Mouse (Mus musculus): ENCODE data around the gene Coq10a. TPM values are rescaled to one million over a fixed set of nuclear protein-coding genes. Genes with fewer than 3 reads are reported as not detected.

Coq10a gene
- total RNA-seq, 1 experiment from 2014 or later = 23.6 TPM

- ATAC-seq (ENCODE audit: extremely low read depth, insufficient number of reproducible peaks, low FRiP score, poor library complexity, severe bottlenecking) = peak; percentile 72
Measured at GRCm38 (mm10) chr10:128322141-128323108, 46.4 kb downstream of the Coq10a start, which contains the start of gene Cnpy2. Cnpy2 (plus strand) TSS chr10:128322459.

- no peak for ATAC-seq (ENCODE audit: extremely low read depth, insufficient number of reproducible peaks, low FRiP score, poor library complexity, severe bottlenecking)
Measured at GRCm38 (mm10) chr10:128321641-128322040, 47.2 kb downstream of the Coq10a start.

DNA sequence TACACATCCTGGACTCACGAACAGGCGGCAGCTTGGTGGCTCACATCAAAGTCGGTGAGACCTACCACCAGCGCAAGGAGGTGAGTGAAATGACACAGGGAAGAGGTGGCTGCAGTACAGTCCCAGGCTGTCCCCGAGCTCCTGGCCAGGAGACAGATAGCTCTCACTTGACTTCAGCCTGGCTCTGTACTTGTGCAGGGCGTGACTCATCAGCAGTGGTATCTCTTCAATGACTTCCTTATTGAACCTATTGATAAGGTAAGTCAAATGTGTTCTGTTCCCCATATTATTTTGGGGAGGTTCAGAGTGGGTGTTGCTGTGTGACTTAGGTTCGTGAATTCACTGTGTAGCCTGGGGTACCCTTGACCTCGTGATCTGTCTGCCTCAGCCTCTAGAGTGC lies 53.2 kb downstream of the Coq10a start:
- ATAC-seq (ENCODE audit: extremely low read depth, insufficient number of reproducible peaks, low FRiP score, poor library complexity, severe bottlenecking) = no peak

Other genes starting within 250 kb of the Coq10a start
- 8.3 and 12.5 TPM in 2 replicates for gene Rbms2, start 188.7 kb downstream of the Coq10a start, total RNA-seq (2017)
- gene Gls2, start 174.5 kb downstream of the Coq10a start, total RNA-seq (2017) = not detected in 2 replicates
- gene Spryd4, start 157.2 kb downstream of the Coq10a start, total RNA-seq (2017) = 4.4 TPM in 2 replicates
- gene Mip, start 143.2 kb downstream of the Coq10a start, total RNA-seq (2017) = 0.49 TPM in 1 of 2 replicates, not detected in the other
- gene Timeless, start 136.9 kb downstream of the Coq10a start, total RNA-seq (2017) = 13.6 and 17.5 TPM in 2 replicates
- gene Apon, start 114.9 kb downstream of the Coq10a start, total RNA-seq (2017) = 0.23 TPM in 1 of 2 replicates, not detected in the other
- gene Apof, start 100.3 kb downstream of the Coq10a start, total RNA-seq (2017) = 2.2 TPM in 1 of 2 replicates, not detected in the other
- 65.7 and 74.1 TPM in 2 replicates for gene Stat2, start 98.4 kb downstream of the Coq10a start, total RNA-seq (2017)
- not detected in 2 replicates for gene Il23a, start 70.2 kb downstream of the Coq10a start, total RNA-seq (2017)
- 30.0 and 31.3 TPM in 2 replicates for gene Pan2, start 65.7 kb downstream of the Coq10a start, total RNA-seq (2017)
- 23.6 and 30.7 TPM in 2 replicates for gene Cnpy2, start 46.5 kb downstream of the Coq10a start, total RNA-seq (2017)
- 82.9 and 84.7 TPM in 2 replicates for gene Cs, start 31.3 kb downstream of the Coq10a start, total RNA-seq (2017)
- gene Ankrd52, start 8.1 kb upstream of the Coq10a start, total RNA-seq (2017) = 16.0 and 16.8 TPM in 2 replicates
- gene Slc39a5, start 32.2 kb upstream of the Coq10a start, total RNA-seq (2017) = not detected in 2 replicates
- 43.4 and 46.3 TPM in 2 replicates for gene Nabp2, start 42.5 kb upstream of the Coq10a start, total RNA-seq (2017)
- 53.8 and 59.5 TPM in 2 replicates for gene Rnf41, start 42.7 kb upstream of the Coq10a start, total RNA-seq (2017)
- 117 and 119 TPM in 2 replicates for gene Smarcc2, start 90.3 kb upstream of the Coq10a start, total RNA-seq (2017)
- 1,334 and 1,420 TPM in 2 replicates for gene Myl6, start 125.1 kb upstream of the Coq10a start, total RNA-seq (2017)
- 0.58 and 2.0 TPM in 2 replicates for gene Myl6b, start 129.7 kb upstream of the Coq10a start, total RNA-seq (2017)
- gene Esyt1, start 156.9 kb upstream of the Coq10a start, total RNA-seq (2017) = 158 and 160 TPM in 2 replicates
- 36.2 and 37.9 TPM in 2 replicates for gene Zc3h10, start 178.8 kb upstream of the Coq10a start, total RNA-seq (2017)
- gene Rpl41, start 180.3 kb upstream of the Coq10a start, total RNA-seq (2017) = 1,707 and 2,029 TPM in 2 replicates
- gene Pa2g4, start 197.0 kb upstream of the Coq10a start, total RNA-seq (2017) = 47.6 and 55.1 TPM in 2 replicates
- 1.3 and 1.6 TPM in 2 replicates for gene Erbb3, start 220.7 kb upstream of the Coq10a start, total RNA-seq (2017)